Mouse (Mus musculus): ENCODE measurements at regions not wholly inside any gene's neighbourhood (a gene's known extent, or its start where the extent isn't known, plus 50 kb on each side); places are given as distances from the start of the nearest gene placed in this dataset.

- TF ChIP-seq POLR2A (IDR thresholded peaks at IDR 0.05; ENCODE audit: control insufficient read depth, low read depth, low read length) (no peak), CTCF (IDR thresholded peaks at IDR 0.05; ENCODE audit: control insufficient read depth, insufficient read depth, insufficient replicate concordance, low read depth, low read length) (no peak)
These were observed 218.9 kb upstream of the A430005L14Rik start for GRCm38 (mm10) chr4:153738088-153738487.
